Mouse (Mus musculus): Measurements from ENCODE around the gene Foxa3. TPM values are rescaled to one million over a fixed set of nuclear protein-coding genes. Genes with fewer than 3 reads are reported as not detected.

Gene Foxa3
- polyA plus RNA-seq, 1 experiment, result 0.13 TPM

- Histone ChIP-seq H3K27me3 (replicated peaks; ENCODE audit: control insufficient read depth, insufficient read depth, low read length) (no peaks in the 10 kb centered on the region), H3K27ac (ENCODE audit: insufficient read depth, low read depth, low read length) (no peak overlapping the region), H3K36me3 (ENCODE audit: control insufficient read depth, insufficient read depth, low read length) (no peaks in the 10 kb centered on the region), H3K4me1 (ENCODE audit: control insufficient read depth, insufficient read depth, low read length) (peaks cover 3% of the 10 kb centered on the region; the same call in 1 of the 2 replicates), H3K4me3 (ENCODE audit: insufficient read depth, low read depth, low read length) (no peak overlapping the region)
- DNase-seq, result no peak
- WGBS, result 68% methylated on average over 6 of the region's 6 CpGs
- TF ChIP-seq CTCF (conservative IDR thresholded peaks at IDR 0.05; ENCODE audit: insufficient read depth, insufficient read length, low read depth, low read length) (no peak), POLR2A (IDR thresholded peaks at IDR 0.05; ENCODE audit: low read depth, low read length) (no peak)
These were observed 34.6 kb downstream of the Foxa3 start for GRCm38 (mm10) chr7:18988780-18989179.

GRCm38 (mm10) chr7:18987747-18988146 is 35.6 kb downstream of the Foxa3 start:
- Histone ChIP-seq H3K27ac (ENCODE audit: insufficient read depth, low read depth, low read length) (no peak overlapping the region), H3K36me3 (ENCODE audit: control insufficient read depth, insufficient read depth, low read length) (no peaks in the 10 kb centered on the region), H3K4me3 (ENCODE audit: insufficient read depth, low read depth, low read length) (no peak overlapping the region), H3K27me3 (replicated peaks; ENCODE audit: control insufficient read depth, insufficient read depth, low read length) (no peaks in the 10 kb centered on the region), H3K4me1 (ENCODE audit: control insufficient read depth, insufficient read depth, low read length) (peaks cover 3% of the 10 kb centered on the region; the same call in 1 of the 2 replicates)
- DNase-seq, result no peak
- 77% methylated on average over 13 of the region's 13 CpGs for WGBS
- TF ChIP-seq POLR2A (IDR thresholded peaks at IDR 0.05; ENCODE audit: low read depth, low read length) (no peak), CTCF (conservative IDR thresholded peaks at IDR 0.05; ENCODE audit: insufficient read depth, insufficient read length, low read depth, low read length) (no peak)

- Histone ChIP-seq H3K36me3 (ENCODE audit: control insufficient read depth, insufficient read depth, low read length) (no peaks in the 10 kb centered on the region), H3K4me3 (ENCODE audit: insufficient read depth, low read depth, low read length) (no peak within 1 kb of the TSS), H3K4me1 (ENCODE audit: control insufficient read depth, insufficient read depth, low read length) (peaks cover 3% of the 10 kb centered on the region; the same call in 1 of the 2 replicates), H3K27me3 (replicated peaks; ENCODE audit: control insufficient read depth, insufficient read depth, low read length) (no peaks in the 10 kb centered on the region), H3K27ac (ENCODE audit: insufficient read depth, low read depth, low read length) (no peak within 1 kb of the TSS)
- no peak for DNase-seq
- TF ChIP-seq CTCF (conservative IDR thresholded peaks at IDR 0.05; ENCODE audit: insufficient read depth, insufficient read length, low read depth, low read length) (no peak), POLR2A (IDR thresholded peaks at IDR 0.05; ENCODE audit: low read depth, low read length) (no peak)
- WGBS, result 46% methylated on average over 2 of the region's 2 CpGs
These were observed 36.2 kb downstream of the Foxa3 start, which contains the start of gene Nanos2 for GRCm38 (mm10) chr7:18987100-18987499. Gene Nanos2 (plus strand): TSS chr7:18987400.

GRCm38 (mm10) chr7:18986503-18986902 is 36.8 kb downstream of the Foxa3 start:
- H3K4me3 ChIP-seq (ENCODE audit: insufficient read depth, low read depth, low read length), result no peak overlapping the region
- no peaks in the 10 kb centered on the region for H3K27me3 ChIP-seq (replicated peaks; ENCODE audit: control insufficient read depth, insufficient read depth, low read length)
- H3K27ac ChIP-seq (ENCODE audit: insufficient read depth, low read depth, low read length), result no peak overlapping the region
- no peaks in the 10 kb centered on the region for H3K36me3 ChIP-seq (ENCODE audit: control insufficient read depth, insufficient read depth, low read length)
- 60% methylated on average over 2 of the region's 2 CpGs for WGBS
- TF ChIP-seq POLR2A (IDR thresholded peaks at IDR 0.05; ENCODE audit: low read depth, low read length) (no peak), CTCF (conservative IDR thresholded peaks at IDR 0.05; ENCODE audit: insufficient read depth, insufficient read length, low read depth, low read length) (no peak)
- H3K4me1 ChIP-seq (ENCODE audit: control insufficient read depth, insufficient read depth, low read length), result peaks cover under 1% of the 10 kb centered on the region; the same call in 1 of the 2 replicates
- no peak for DNase-seq

GRCm38 (mm10) chr7:18978381-18978780 is 45.0 kb downstream of the Foxa3 start:
- 85% methylated on average over 9 of the region's 9 CpGs for WGBS
- no peaks in the 10 kb centered on the region for H3K27me3 ChIP-seq (replicated peaks; ENCODE audit: control insufficient read depth, insufficient read depth, low read length)
- H3K36me3 ChIP-seq (ENCODE audit: control insufficient read depth, insufficient read depth, low read length), result no peaks in the 10 kb centered on the region
- H3K4me3 ChIP-seq (ENCODE audit: insufficient read depth, low read depth, low read length), result no peak overlapping the region
- H3K4me1 ChIP-seq (ENCODE audit: control insufficient read depth, insufficient read depth, low read length), result no peaks in the 10 kb centered on the region
- H3K27ac ChIP-seq (ENCODE audit: insufficient read depth, low read depth, low read length), result no peak overlapping the region
- no peak for TF ChIP-seq POLR2A (IDR thresholded peaks at IDR 0.05; ENCODE audit: low read depth, low read length)
- no peak for TF ChIP-seq CTCF (conservative IDR thresholded peaks at IDR 0.05; ENCODE audit: insufficient read depth, insufficient read length, low read depth, low read length)
- no peak for DNase-seq

- Histone ChIP-seq H3K27me3 (replicated peaks; ENCODE audit: control insufficient read depth, insufficient read depth, low read length) (no peaks in the 10 kb centered on the region), H3K27ac (ENCODE audit: insufficient read depth, low read depth, low read length) (no peak overlapping the region), H3K4me1 (ENCODE audit: control insufficient read depth, insufficient read depth, low read length) (no peaks in the 10 kb centered on the region), H3K36me3 (ENCODE audit: control insufficient read depth, insufficient read depth, low read length) (no peaks in the 10 kb centered on the region), H3K4me3 (ENCODE audit: insufficient read depth, low read depth, low read length) (no peak overlapping the region)
- TF ChIP-seq CTCF (conservative IDR thresholded peaks at IDR 0.05; ENCODE audit: insufficient read depth, insufficient read length, low read depth, low read length), result 0 out of 2 replicates have a peak, but pooled peaks have one; percentile 13
- TF ChIP-seq POLR2A (IDR thresholded peaks at IDR 0.05; ENCODE audit: low read depth, low read length), result no peak
- WGBS, result 87% methylated on average over 3 of the region's 3 CpGs
- DNase-seq, result no peak
These were observed 52.4 kb downstream of the Foxa3 start for GRCm38 (mm10) chr7:18970956-18971355.

- H3K4me3 ChIP-seq (ENCODE audit: insufficient read depth, low read depth, low read length), result no peak overlapping the region
- 10% methylated on average over 8 of the region's 8 CpGs for WGBS
- peak; percentile 21 for DNase-seq
- no peaks in the 10 kb centered on the region for H3K4me1 ChIP-seq (ENCODE audit: control insufficient read depth, insufficient read depth, low read length)
- no peak overlapping the region for H3K27ac ChIP-seq (ENCODE audit: insufficient read depth, low read depth, low read length)
- no peaks in the 10 kb centered on the region for H3K36me3 ChIP-seq (ENCODE audit: control insufficient read depth, insufficient read depth, low read length)
- no peaks in the 10 kb centered on the region for H3K27me3 ChIP-seq (replicated peaks; ENCODE audit: control insufficient read depth, insufficient read depth, low read length)
- no peak for TF ChIP-seq CTCF (conservative IDR thresholded peaks at IDR 0.05; ENCODE audit: insufficient read depth, insufficient read length, low read depth, low read length)
- TF ChIP-seq POLR2A (IDR thresholded peaks at IDR 0.05; ENCODE audit: low read depth, low read length), result no peak
These were observed 55.7 kb downstream of the Foxa3 start for GRCm38 (mm10) chr7:18967603-18968002.
